Mouse (Mus musculus) brain, adult 2 months (tissue): ENCODE measurements at regions not wholly inside any gene's neighbourhood (a gene's known extent, or its start where the extent isn't known, plus 50 kb on each side); places are given as distances from the start of the nearest gene placed in this dataset.

Source experiments
- DNase-seq: peaks from one replicate; pipeline ENCODE4 v3.0.0; 2011; ENCODE audit warnings: low read depth, low spot score

- peak; percentile 37 for DNase-seq
Measured at GRCm38 (mm10) chr12:62342141-62342540, 819.2 kb downstream of the Lrfn5 start.
